Mouse (Mus musculus) neural tube, embryonic 14.5 days (tissue): Measurements from ENCODE around the gene Stac2. TPM values are rescaled to one million over a fixed set of nuclear protein-coding genes. Genes with fewer than 3 reads are reported as not detected.

Experiments used
- ATAC-seq: fragments of 200-750 bp; cut with Nextera tagmentation; 2 replicates; pipeline ENCODE4 v1.8.0; 2017; ENCODE audit warnings: low read depth, mild to moderate bottlenecking, moderate TSS enrichment, moderate library complexity
- H3K27ac ChIP-seq: fragments of 300-500 bp; sonication (generic); 2 replicates; pipeline ENCODE4 v1.5.1; 2014; ENCODE audit warnings: low read depth, mild to moderate bottlenecking, control low read depth, low read length, moderate library complexity, mixed read lengths
- H3K27me3 ChIP-seq: fragments of 300-500 bp; sonication (generic); 2 replicates; pipeline ENCODE4 v1.6.1; 2014; ENCODE audit warnings: low read length; ENCODE audit not compliant: control insufficient read depth, insufficient read depth
- H3K36me3 ChIP-seq: fragments of 300-500 bp; sonication (generic); 2 replicates; pipeline ENCODE4 v1.6.1; 2014; ENCODE audit warnings: low read length, mixed read lengths; ENCODE audit not compliant: control insufficient read depth, insufficient read depth
- H3K4me1 ChIP-seq: fragments of 300-500 bp; sonication (generic); 2 replicates; pipeline ENCODE4 v1.6.1; 2014; ENCODE audit warnings: low read length; ENCODE audit not compliant: control insufficient read depth, insufficient read depth
- H3K4me2 ChIP-seq: fragments of 300-500 bp; sonication (generic); 2 replicates; pipeline ENCODE4 v1.6.1; 2014; ENCODE audit warnings: mild to moderate bottlenecking, low read depth, low read length, control low read depth
- H3K4me3 ChIP-seq: fragments of 300-500 bp; sonication (generic); 2 replicates; pipeline ENCODE4 v1.5.1; 2014; ENCODE audit warnings: low read depth, low read length, control low read depth, mixed read lengths
- H3K9ac ChIP-seq: fragments of 300-500 bp; sonication (generic); replicated peaks from 2 replicates; pipeline ENCODE4 v1.6.1; 2014; ENCODE audit warnings: low read depth, mild to moderate bottlenecking, control low read depth, low read length, mixed read lengths
- H3K9me3 ChIP-seq: fragments of 300-500 bp; sonication (generic); 2 replicates; pipeline ENCODE4 v1.6.1; 2016; ENCODE audit warnings: low read length; ENCODE audit not compliant: control insufficient read depth
- WGBS: fragments of 180-500 bp; shearing (Covaris S2); extraction: QIAGEN DNeasy Blood & Tissue Kit; methylation state at CpG from one replicate; pipeline ENCODE4 v1.1.7; 2014; 5-methylcytosine and 5-hydroxymethylcytosine counted together
- polyA plus RNA-seq: library from polyadenylated mRNA; unstranded; fragments of >200 nt; fragmentation: Nextera tagmentation; extraction: Ambion mirVana; gene quantifications from 2 replicates; pipeline ENCODE4 v1.2.1, GENCODE M21; 2014

Stac2 gene
- polyA plus RNA-seq, 1 experiment from 2014 or later = 18.1 TPM

DNA sequence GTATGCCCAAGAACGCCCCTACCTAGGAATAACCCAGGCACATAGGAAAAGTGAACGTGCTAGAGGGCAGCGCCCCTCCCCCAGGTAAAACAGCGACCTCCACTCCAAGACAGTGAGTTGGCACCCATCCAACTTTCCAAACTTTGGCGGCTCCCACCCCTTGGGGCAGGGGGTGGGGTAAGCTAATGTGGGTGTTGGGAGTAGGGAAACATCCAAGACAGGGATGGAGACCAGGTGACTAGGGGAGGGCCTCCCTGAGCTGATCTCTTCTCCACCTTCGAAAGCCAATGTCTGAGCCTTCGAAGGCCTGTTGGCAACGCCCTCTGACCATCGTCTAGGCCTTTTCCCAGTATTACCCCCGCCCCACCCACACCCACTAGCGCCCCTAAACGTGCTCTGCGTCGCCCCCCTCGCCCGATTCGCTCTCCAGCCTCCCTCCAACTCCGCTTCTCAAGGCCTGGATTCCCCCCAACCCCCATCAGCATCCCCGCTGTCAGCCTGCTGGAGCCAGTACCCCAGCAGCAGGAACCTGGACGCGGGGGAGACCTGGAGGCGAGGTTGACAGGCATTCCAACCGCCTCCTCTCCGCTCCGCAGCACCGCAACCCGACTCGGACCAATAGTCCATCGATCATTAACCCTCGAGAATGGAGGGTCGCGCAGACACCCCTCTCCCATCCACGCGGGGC lies 31.6 kb downstream of the Stac2 start:
- no peaks in the 10 kb centered on the region for H3K27me3 ChIP-seq
- peak overlapping the region; percentile 89 for H3K4me3 ChIP-seq
- ATAC-seq = peak; percentile 15; the same call in 1 of the 2 replicates
- peak overlapping the region; percentile 98 for H3K9ac ChIP-seq
- peaks cover 12% of the 10 kb centered on the region for H3K36me3 ChIP-seq
- peak overlapping the region; percentile 61 for H3K4me2 ChIP-seq
- peak overlapping the region; percentile 97 for H3K27ac ChIP-seq
- no peaks in the 10 kb centered on the region for H3K9me3 ChIP-seq
- WGBS = 3% methylated on average over 32 of the region's 34 CpGs
- H3K4me1 ChIP-seq = peaks cover 37% of the 10 kb centered on the region

- H3K4me1 ChIP-seq = peaks cover 37% of the 10 kb centered on the region
- ATAC-seq = no peak
- no peak overlapping the region for H3K27ac ChIP-seq
- H3K36me3 ChIP-seq = peaks cover 18% of the 10 kb centered on the region
- H3K9ac ChIP-seq = peak overlapping the region; percentile 98
- H3K4me3 ChIP-seq = peak overlapping the region; percentile 89
- 66% methylated on average over 2 of the region's 2 CpGs for WGBS
- H3K9me3 ChIP-seq = no peaks in the 10 kb centered on the region
- no peaks in the 10 kb centered on the region for H3K27me3 ChIP-seq
- peak overlapping the region; percentile 61 for H3K4me2 ChIP-seq
These were observed 32.1 kb downstream of the Stac2 start for GRCm38 (mm10) chr11:98021118-98021517.

DNA sequence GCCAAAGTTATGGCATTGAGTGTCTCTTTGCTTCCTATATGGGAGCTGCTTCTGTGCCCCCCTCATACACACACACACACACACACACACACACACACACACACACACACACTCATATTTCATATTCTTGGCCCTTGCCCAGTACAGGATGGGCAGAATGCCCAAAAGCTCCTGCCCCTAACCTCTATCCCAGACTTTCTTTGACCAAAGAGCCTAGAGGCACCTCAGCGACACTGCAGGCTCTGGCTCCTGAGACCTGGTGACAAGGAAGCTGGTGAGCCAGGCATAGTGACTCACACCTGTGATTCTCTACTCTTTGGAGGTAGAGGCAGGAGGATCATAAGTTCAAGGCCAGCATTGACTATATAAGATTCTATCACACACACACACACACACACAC lies 32.6 kb downstream of the Stac2 start:
- peak overlapping the region; percentile 61 for H3K4me2 ChIP-seq
- peaks cover 34% of the 10 kb centered on the region for H3K4me1 ChIP-seq
- no peak for ATAC-seq
- no peak overlapping the region for H3K27ac ChIP-seq
- no peaks in the 10 kb centered on the region for H3K27me3 ChIP-seq
- peaks cover 22% of the 10 kb centered on the region for H3K36me3 ChIP-seq
- H3K9ac ChIP-seq = peak overlapping the region; percentile 52
- WGBS = 76% methylated on average over 1 of the region's 1 CpGs
- no peaks in the 10 kb centered on the region for H3K9me3 ChIP-seq
- peak overlapping the region; percentile 89 for H3K4me3 ChIP-seq

DNA sequence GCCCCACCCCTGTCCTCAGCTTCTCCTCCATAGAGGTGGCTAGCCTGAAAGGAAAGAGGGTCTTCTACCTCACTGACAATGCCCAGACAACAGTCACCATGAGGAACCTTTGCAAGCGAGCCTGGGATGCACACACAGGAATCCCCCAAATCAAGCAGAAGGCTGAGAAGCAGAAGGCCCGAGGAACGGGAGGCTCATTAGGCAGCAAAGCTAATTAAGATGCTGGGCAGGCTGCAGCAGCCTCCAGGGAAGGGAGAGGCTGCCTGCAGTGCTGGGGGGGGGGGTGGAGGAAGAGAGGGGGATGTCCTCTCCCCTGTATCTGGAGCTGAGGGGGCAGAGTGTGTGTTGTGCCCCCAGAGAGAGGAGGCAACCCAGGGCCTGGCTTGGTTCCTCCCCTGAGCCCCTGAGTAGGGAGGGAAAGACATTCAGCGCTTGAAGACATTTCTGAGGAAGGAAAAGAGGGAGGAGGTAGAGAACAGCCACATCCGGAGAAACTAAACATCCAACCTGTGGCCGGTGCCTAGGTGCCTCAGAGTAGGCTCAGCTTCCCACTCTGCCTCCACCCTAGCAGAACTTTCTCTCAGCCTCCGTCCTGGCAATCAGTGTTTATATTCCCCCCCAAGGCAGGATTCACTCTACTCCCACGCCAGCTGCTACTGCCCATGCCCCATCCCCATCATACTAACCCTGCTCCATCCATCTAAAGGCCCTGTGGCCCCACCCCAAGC lies 33.2 kb downstream of the Stac2 start:
- H3K36me3 ChIP-seq = peaks cover 24% of the 10 kb centered on the region
- H3K4me3 ChIP-seq = no peak overlapping the region
- H3K27me3 ChIP-seq = no peaks in the 10 kb centered on the region
- 23% methylated on average over 8 of the region's 8 CpGs for WGBS
- H3K9ac ChIP-seq = peak overlapping the region; percentile 52
- H3K9me3 ChIP-seq = no peaks in the 10 kb centered on the region
- peaks cover 32% of the 10 kb centered on the region for H3K4me1 ChIP-seq
- peak overlapping the region; percentile 76 for H3K27ac ChIP-seq
- peak overlapping the region; percentile 61 for H3K4me2 ChIP-seq
- ATAC-seq = no peak

- Histone ChIP-seq H3K9ac (peak overlapping the region; percentile 52; the same call in 1 of the 2 replicates), H3K4me1 (peaks cover 32% of the 10 kb centered on the region), H3K27ac (peak overlapping the region; percentile 76; the same call in 1 of the 2 replicates), H3K4me2 (peak overlapping the region; percentile 61; the same call in 1 of the 2 replicates), H3K27me3 (no peaks in the 10 kb centered on the region), H3K9me3 (no peaks in the 10 kb centered on the region), H3K4me3 (no peak overlapping the region), H3K36me3 (peaks cover 30% of the 10 kb centered on the region)
- no peak for ATAC-seq
- 31% methylated on average over 10 of the region's 10 CpGs for WGBS
These were observed 34.2 kb downstream of the Stac2 start for GRCm38 (mm10) chr11:98018858-98019641.

- H3K4me1 ChIP-seq = peaks cover 29% of the 10 kb centered on the region
- no peak overlapping the region for H3K4me3 ChIP-seq
- H3K9me3 ChIP-seq = no peaks in the 10 kb centered on the region
- H3K27ac ChIP-seq = no peak overlapping the region
- no peak overlapping the region for H3K9ac ChIP-seq
- no peak overlapping the region for H3K4me2 ChIP-seq
- H3K36me3 ChIP-seq = peaks cover 32% of the 10 kb centered on the region
- WGBS = 83% methylated on average over 6 of the region's 6 CpGs
- ATAC-seq = no peak
- no peaks in the 10 kb centered on the region for H3K27me3 ChIP-seq
These were observed 35.0 kb downstream of the Stac2 start for GRCm38 (mm10) chr11:98018222-98018621.

DNA sequence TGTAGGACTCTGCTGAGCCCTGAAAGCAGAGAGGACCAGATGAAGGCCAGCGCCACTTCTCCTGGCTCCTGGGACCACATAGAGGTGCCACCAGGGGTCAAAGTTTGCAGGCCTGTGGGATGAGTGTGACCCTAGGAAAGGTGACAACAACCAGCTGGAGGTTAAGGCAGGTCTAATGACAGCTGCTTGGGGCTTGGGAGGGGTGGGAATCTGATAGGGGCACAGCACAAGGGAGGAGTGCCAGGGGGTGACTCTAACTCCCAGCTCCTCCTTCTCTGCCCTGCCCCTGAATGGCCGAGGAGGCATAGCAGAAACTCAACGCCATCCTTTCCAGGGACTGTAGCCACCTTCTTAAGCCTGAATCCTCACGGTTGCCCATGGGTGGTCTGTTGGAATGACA lies 36.4 kb downstream of the Stac2 start:
- Histone ChIP-seq H3K4me2 (no peak overlapping the region), H3K36me3 (peaks cover 42% of the 10 kb centered on the region), H3K4me1 (peaks cover 25% of the 10 kb centered on the region), H3K27ac (no peak overlapping the region), H3K27me3 (no peaks in the 10 kb centered on the region), H3K9me3 (no peaks in the 10 kb centered on the region), H3K4me3 (no peak overlapping the region), H3K9ac (no peak overlapping the region)
- 93% methylated on average over 4 of the region's 4 CpGs for WGBS
- ATAC-seq = no peak

GRCm38 (mm10) chr11:98016177-98016576 lies 37.1 kb downstream of the Stac2 start:
- ATAC-seq = no peak
- Histone ChIP-seq H3K9me3 (no peaks in the 10 kb centered on the region), H3K36me3 (peaks cover 49% of the 10 kb centered on the region), H3K4me3 (no peak overlapping the region), H3K27me3 (no peaks in the 10 kb centered on the region), H3K9ac (no peak overlapping the region), H3K4me2 (no peak overlapping the region), H3K4me1 (peaks cover 21% of the 10 kb centered on the region), H3K27ac (no peak overlapping the region)
- WGBS = 95% methylated on average over 5 of the region's 5 CpGs
